Mouse (Mus musculus): ENCODE data around the gene C3ar1. TPM values are rescaled to one million over a fixed set of nuclear protein-coding genes. Genes with fewer than 3 reads are reported as not detected.

The C3ar1 gene
- total RNA-seq, 1 experiment, result 0.22 TPM

DNA sequence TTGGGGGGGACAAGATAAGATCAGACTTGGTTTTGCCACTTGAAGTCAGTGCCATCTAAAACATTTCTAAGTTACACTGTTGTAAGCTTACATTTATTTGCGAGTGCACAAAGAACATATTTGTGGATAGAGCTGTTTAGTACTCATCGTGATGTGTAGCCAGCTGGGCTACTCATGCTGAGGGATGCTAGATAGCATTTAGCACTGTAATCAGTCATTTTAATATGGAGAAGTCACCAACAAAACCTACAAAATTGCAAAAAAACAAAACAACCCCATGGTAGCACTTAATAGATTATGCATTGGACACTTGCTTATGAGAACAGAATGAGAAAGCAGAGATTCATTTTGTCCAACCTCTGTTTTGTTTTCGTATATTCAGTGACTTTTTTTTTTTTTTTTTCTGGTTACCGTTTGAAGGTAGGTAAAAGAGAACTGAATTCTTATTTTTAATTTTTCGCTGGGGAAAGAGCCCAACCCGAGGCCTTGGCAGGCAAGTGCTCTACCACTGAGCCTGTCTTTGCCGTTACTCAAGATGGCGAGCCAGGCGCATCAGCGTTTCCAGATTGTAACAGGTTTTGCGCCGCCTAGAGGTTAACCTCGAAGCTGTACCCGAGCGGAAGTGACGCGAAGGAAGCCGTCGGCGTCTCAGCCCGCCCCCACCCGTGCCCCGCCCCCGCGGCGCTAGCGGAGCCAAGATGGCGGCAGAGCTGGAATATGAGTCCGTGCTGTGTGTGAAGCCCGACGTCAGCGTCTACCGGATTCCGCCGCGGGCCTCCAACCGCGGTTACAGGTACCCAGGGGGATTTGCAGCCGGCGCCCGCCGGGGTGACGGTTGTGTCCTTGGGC lies 18.1 kb upstream of the C3ar1 start, which contains the start of gene Necap1:
Gene Necap1 (plus strand): TSS at position 604 of the 849 bp plus-strand sequence.
- Histone ChIP-seq H3K9me3 (ENCODE audit: control insufficient read depth, insufficient read depth, low read depth, low read length) (no peaks in the 10 kb centered on the region), H3K4me3 (ENCODE audit: insufficient read depth in 1 of 2, low read depth in 1 of 2, low read length in 2 of 2, poor library complexity in 1 of 2, severe bottlenecking in 1 of 2) (peak within 1 kb of the TSS; percentile 94 to 96), H3K36me3 (ENCODE audit: control insufficient read depth, insufficient read depth, low read length, poor library complexity, severe bottlenecking) (peaks cover 6% of the 10 kb centered on the region; the same call in 1 of the 2 replicates), H3K4me1 (ENCODE audit: control insufficient read depth in 2 of 2, insufficient read depth in 2 of 2, low read length in 2 of 2, poor library complexity in 1 of 2) (no peaks in the 10 kb centered on the region), H3K27ac (ENCODE audit: insufficient read depth, low read depth, low read length, poor library complexity, severe bottlenecking) (peak within 1 kb of the TSS; percentile 72; the same call in 1 of the 2 replicates), H3K9ac (ENCODE audit: insufficient read depth, low read depth, low read length, poor library complexity, severe bottlenecking) (peak within 1 kb of the TSS; percentile 98)
- in situ Hi-C loops (cut with MboI; ENCODE audit: low sequenced_read_pairs in 2 of 2, unreplicated experiment in 2 of 2), result no loop called here
- peak; percentile 95 for DNase-seq (ENCODE audit: low read depth, low spot score)
- TF ChIP-seq HCFC1 (IDR thresholded peaks at IDR 0.05; ENCODE audit: borderline replicate concordance, insufficient read depth, low read length) (peak; percentile 48; the same call in 1 of the 2 replicates), ZC3H11A (IDR thresholded peaks at IDR 0.05; ENCODE audit: borderline replicate concordance, low read depth, low read length) (0 out of 2 replicates have a peak, but pooled peaks have one; percentile 0), MAFK (IDR thresholded peaks at IDR 0.05; ENCODE audit: insufficient read depth, low read depth, low read length) (0 out of 2 replicates have a peak, but pooled peaks have one; percentile 4), ZNF384 (IDR thresholded peaks at IDR 0.05; ENCODE audit: low read depth, low read length) (0 out of 2 replicates have a peak, but pooled peaks have one; percentile 44), CHD2 (IDR thresholded peaks at IDR 0.05; ENCODE audit: low read depth, low read length) (no peak)

DNA sequence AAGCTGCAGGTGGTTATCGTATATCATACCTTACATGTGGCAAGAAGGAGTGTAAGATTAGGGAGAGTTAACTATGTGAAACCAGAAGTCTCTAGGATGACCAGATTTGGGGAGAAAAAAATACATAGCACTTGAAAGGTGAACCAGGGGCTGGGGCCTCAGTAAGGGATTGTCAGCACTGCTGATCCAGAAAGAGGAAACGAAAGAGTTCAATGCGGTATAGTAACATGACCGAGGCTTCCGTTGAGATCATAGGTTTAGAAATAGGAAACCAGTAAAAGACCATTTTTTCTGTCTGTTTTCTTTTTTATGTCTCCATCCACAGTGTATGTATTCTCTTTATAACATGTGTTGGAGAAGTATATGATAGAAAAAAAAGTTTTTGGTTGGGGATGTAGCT lies 16.8 kb upstream of the C3ar1 start:
- TF ChIP-seq ZNF384 (IDR thresholded peaks at IDR 0.05; ENCODE audit: low read depth, low read length) (no peak), MAFK (IDR thresholded peaks at IDR 0.05; ENCODE audit: insufficient read depth, low read depth, low read length) (no peak)
- DNase-seq (ENCODE audit: low read depth, low spot score), result no peak
- Histone ChIP-seq H3K4me3 (ENCODE audit: insufficient read depth in 1 of 2, low read depth in 1 of 2, low read length in 2 of 2, poor library complexity in 1 of 2, severe bottlenecking in 1 of 2) (no peak overlapping the region), H3K4me1 (ENCODE audit: control insufficient read depth in 2 of 2, insufficient read depth in 2 of 2, low read length in 2 of 2, poor library complexity in 1 of 2) (no peaks in the 10 kb centered on the region), H3K36me3 (ENCODE audit: control insufficient read depth, insufficient read depth, low read length, poor library complexity, severe bottlenecking) (peaks cover 3% of the 10 kb centered on the region; the same call in 1 of the 2 replicates), H3K9ac (ENCODE audit: insufficient read depth, low read depth, low read length, poor library complexity, severe bottlenecking) (no peak overlapping the region), H3K27ac (ENCODE audit: insufficient read depth, low read depth, low read length, poor library complexity, severe bottlenecking) (no peak overlapping the region), H3K9me3 (ENCODE audit: control insufficient read depth, insufficient read depth, low read depth, low read length) (no peaks in the 10 kb centered on the region)
- in situ Hi-C loops (cut with MboI; ENCODE audit: low sequenced_read_pairs in 2 of 2, unreplicated experiment in 2 of 2), result no loop called here

DNA sequence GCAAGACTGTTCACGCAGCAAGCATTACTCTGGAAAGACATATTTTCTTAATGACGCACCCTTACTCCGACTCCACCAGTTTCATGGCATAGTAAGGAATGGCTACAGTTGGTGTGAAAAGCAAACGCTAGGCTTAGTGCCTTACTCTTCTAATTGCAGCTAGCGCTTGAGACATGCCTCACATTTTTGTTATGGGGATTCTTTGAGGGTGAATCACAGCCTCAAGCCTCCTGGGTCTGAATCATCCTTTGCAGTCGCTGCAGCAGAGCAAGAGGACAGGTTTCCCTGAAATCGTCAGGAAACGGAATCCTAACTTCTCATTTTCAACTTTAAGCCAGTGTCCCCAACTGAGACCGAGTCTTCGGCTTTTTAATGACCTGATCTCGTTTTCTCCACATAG lies 13.9 kb upstream of the C3ar1 start:
- no peak overlapping the region for H3K9ac ChIP-seq (ENCODE audit: insufficient read depth, low read depth, low read length, poor library complexity, severe bottlenecking)
- no peaks in the 10 kb centered on the region for H3K4me1 ChIP-seq (ENCODE audit: control insufficient read depth in 2 of 2, insufficient read depth in 2 of 2, low read length in 2 of 2, poor library complexity in 1 of 2)
- H3K36me3 ChIP-seq (ENCODE audit: control insufficient read depth, insufficient read depth, low read length, poor library complexity, severe bottlenecking), result no peaks in the 10 kb centered on the region
- H3K27ac ChIP-seq (ENCODE audit: insufficient read depth, low read depth, low read length, poor library complexity, severe bottlenecking), result no peak overlapping the region
- DNase-seq (ENCODE audit: low read depth, low spot score), result no peak
- TF ChIP-seq HCFC1 (IDR thresholded peaks at IDR 0.05; ENCODE audit: borderline replicate concordance, insufficient read depth, low read length) (no peak), ZNF384 (IDR thresholded peaks at IDR 0.05; ENCODE audit: low read depth, low read length) (no peak), CHD2 (IDR thresholded peaks at IDR 0.05; ENCODE audit: low read depth, low read length) (no peak), ZC3H11A (IDR thresholded peaks at IDR 0.05; ENCODE audit: borderline replicate concordance, low read depth, low read length) (no peak), MAFK (IDR thresholded peaks at IDR 0.05; ENCODE audit: insufficient read depth, low read depth, low read length) (no peak)
- no peak overlapping the region for H3K4me3 ChIP-seq (ENCODE audit: insufficient read depth in 1 of 2, low read depth in 1 of 2, low read length in 2 of 2, poor library complexity in 1 of 2, severe bottlenecking in 1 of 2)
- H3K9me3 ChIP-seq (ENCODE audit: control insufficient read depth, insufficient read depth, low read depth, low read length), result no peaks in the 10 kb centered on the region
- in situ Hi-C loops (cut with MboI; ENCODE audit: low sequenced_read_pairs in 2 of 2, unreplicated experiment in 2 of 2), result no loop called here

DNA sequence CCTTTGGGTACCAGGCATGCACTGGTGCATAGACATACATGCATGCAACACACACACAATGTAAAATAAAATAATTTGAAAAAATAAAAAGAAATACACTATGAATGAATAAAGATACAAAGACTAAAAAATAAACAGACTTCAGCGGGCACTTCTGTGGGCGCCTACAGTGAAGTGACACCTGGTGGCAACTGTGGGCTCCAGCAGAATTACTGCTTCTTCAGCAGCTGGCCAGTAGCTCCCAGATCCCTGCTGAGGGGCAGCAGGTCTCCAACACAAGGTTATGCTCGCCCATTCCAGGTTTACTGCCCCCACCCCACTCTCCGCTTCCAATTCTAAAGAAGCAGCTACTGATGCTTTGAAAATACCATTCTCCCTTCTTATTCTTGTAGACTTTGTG lies 12.0 kb upstream of the C3ar1 start:
- no peaks in the 10 kb centered on the region for H3K4me1 ChIP-seq (ENCODE audit: control insufficient read depth in 2 of 2, insufficient read depth in 2 of 2, low read length in 2 of 2, poor library complexity in 1 of 2)
- no peak for TF ChIP-seq MAFK (IDR thresholded peaks at IDR 0.05; ENCODE audit: insufficient read depth, low read depth, low read length)
- no peak for TF ChIP-seq ZC3H11A (IDR thresholded peaks at IDR 0.05; ENCODE audit: borderline replicate concordance, low read depth, low read length)
- no peak for TF ChIP-seq HCFC1 (IDR thresholded peaks at IDR 0.05; ENCODE audit: borderline replicate concordance, insufficient read depth, low read length)
- TF ChIP-seq CHD2 (IDR thresholded peaks at IDR 0.05; ENCODE audit: low read depth, low read length), result no peak
- TF ChIP-seq ZNF384 (IDR thresholded peaks at IDR 0.05; ENCODE audit: low read depth, low read length), result no peak
- no peak overlapping the region for H3K9ac ChIP-seq (ENCODE audit: insufficient read depth, low read depth, low read length, poor library complexity, severe bottlenecking)
- no peak overlapping the region for H3K27ac ChIP-seq (ENCODE audit: insufficient read depth, low read depth, low read length, poor library complexity, severe bottlenecking)
- H3K4me3 ChIP-seq (ENCODE audit: insufficient read depth in 1 of 2, low read depth in 1 of 2, low read length in 2 of 2, poor library complexity in 1 of 2, severe bottlenecking in 1 of 2), result no peak overlapping the region
- in situ Hi-C loops (cut with MboI; ENCODE audit: low sequenced_read_pairs in 2 of 2, unreplicated experiment in 2 of 2), result no loop called here
- H3K36me3 ChIP-seq (ENCODE audit: control insufficient read depth, insufficient read depth, low read length, poor library complexity, severe bottlenecking), result no peaks in the 10 kb centered on the region
- no peaks in the 10 kb centered on the region for H3K9me3 ChIP-seq (ENCODE audit: control insufficient read depth, insufficient read depth, low read depth, low read length)
- no peak for DNase-seq (ENCODE audit: low read depth, low spot score)
